Mouse (Mus musculus): ENCODE results near the gene Gcnt1.

DNA sequence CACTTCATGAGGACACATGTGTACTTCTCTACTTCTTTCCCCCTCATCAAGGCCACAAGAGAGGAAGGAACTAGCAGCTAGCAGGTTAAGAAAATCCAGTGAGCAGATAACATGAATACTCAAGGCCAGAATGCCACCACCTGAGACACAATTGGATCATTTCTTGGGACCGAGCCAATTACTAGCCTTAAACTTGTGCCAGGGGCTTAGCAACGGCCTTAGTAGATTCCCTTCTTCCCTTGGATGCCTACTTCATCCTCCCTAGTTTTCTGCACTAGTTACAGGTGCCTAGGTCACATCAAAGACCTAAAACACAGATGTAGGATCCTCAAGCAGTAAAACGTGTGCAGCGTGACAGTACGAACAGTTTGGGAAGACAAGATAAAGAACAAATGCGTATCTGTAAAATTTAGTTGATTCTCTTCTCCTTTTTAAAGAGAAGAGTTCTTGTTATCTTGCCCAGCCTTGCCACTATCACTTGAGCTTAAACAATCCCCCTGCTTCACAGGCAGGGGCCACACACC, 44.7 kb downstream of the Gcnt1 start:
- no peak for TF ChIP-seq CTCF (IDR thresholded peaks at IDR 0.05; ENCODE audit: extremely low read depth, insufficient read depth, insufficient read length, insufficient replicate concordance)
- no peak for TF ChIP-seq POLR2A (IDR thresholded peaks at IDR 0.05; ENCODE audit: low read depth, low read length)
